Mouse (Mus musculus) gastrocnemius, adult 2 months (tissue): ENCODE measurements around the gene Gm1604a. TPM values are rescaled to one million over a fixed set of nuclear protein-coding genes. Genes with fewer than 3 reads are reported as not detected.
"Not testable (repeated sequence)": the region's sequence is repeated elsewhere in the genome, so short reads cannot be mapped to it uniquely, and the experiment has no call there.

Source experiments
- DNase-seq: peaks from one replicate; pipeline ENCODE4 v3.0.0; 2022
- H3K27ac ChIP-seq: fragments of 200-600 bp; 2 replicates; pipeline ENCODE4 v1.8.1; 2022; ENCODE audit warnings: mild to moderate bottlenecking
- H3K4me3 ChIP-seq: fragments of 200-600 bp; 2 replicates; pipeline ENCODE4 v1.8.1; 2022; ENCODE audit warnings: mild to moderate bottlenecking, moderate library complexity
- intact Hi-C: fragments of 180-260 bp; cut with DNase I; formaldehyde crosslinking; loops from one replicate; pipeline ENCODE4 v1.15.1; 2025
- long read RNA-seq, 2 experiments: library from polyadenylated mRNA; stranded (forward); transcript quantifications; one replicate each; pipeline ENCODE4 v2.0.0; 2021
- total RNA-seq, 2 experiments: library from RNA; stranded (reverse); gene quantifications; 2 replicates each; pipeline ENCODE4 v1.2.3; 2021

Gene Gm1604a
- not detected for total RNA-seq
- long read RNA-seq, experiment 1 = 0 reads
- long read RNA-seq, experiment 2, partial matches to known transcripts = 0 of 1 reads
- long read RNA-seq, experiment 2, other reads (novel, unspliced or antisense) = 1 of 1 reads

GRCm38 (mm10) chr17:7025257-7025656 lies at the start of gene Gm1604a:
TSS of gene Gm1604a (plus strand) at chr17:7025568.
- H3K27ac ChIP-seq, intact Hi-C loops: not testable (repeated sequence)
- DNase-seq = peak; percentile 10
- H3K4me3 ChIP-seq = peak within 1 kb of the TSS; percentile 50

- Histone ChIP-seq H3K4me3 (peak within 1 kb of the TSS; percentile 71), H3K27ac (peak within 1 kb of the TSS; percentile 88)
- peak; percentile 84 for DNase-seq
- intact Hi-C loops = not testable (repeated sequence)
Measured at GRCm38 (mm10) chr17:6978287-6979248, 46.8 kb upstream of the Gm1604a start, which contains the start of gene Gm49721. TSS of gene Gm49721 (plus strand) at chr17:6978904.

GRCm38 (mm10) chr17:6979380-6979779 lies 46.0 kb upstream of the Gm1604a start:
- intact Hi-C loops = not testable (repeated sequence)
- Histone ChIP-seq H3K4me3 (peak overlapping the region; percentile 71), H3K27ac (peak overlapping the region; percentile 88)
- DNase-seq = peak; percentile 42

GRCm38 (mm10) chr17:6980144-6980543 lies 45.2 kb upstream of the Gm1604a start:
- peak overlapping the region; percentile 35 for H3K4me3 ChIP-seq
- intact Hi-C loops, DNase-seq: not testable (repeated sequence)
- 0 out of 2 replicates have a peak overlapping the region, but pooled peaks have one; percentile 51 for H3K27ac ChIP-seq

GRCm38 (mm10) chr17:6986118-6986517 lies 39.2 kb upstream of the Gm1604a start:
- H3K4me3 ChIP-seq, DNase-seq, intact Hi-C loops, H3K27ac ChIP-seq: not testable (repeated sequence)

GRCm38 (mm10) chr17:6995504-6995903 lies 29.9 kb upstream of the Gm1604a start:
- DNase-seq, H3K27ac ChIP-seq, H3K4me3 ChIP-seq, intact Hi-C loops: not testable (repeated sequence)

GRCm38 (mm10) chr17:6996826-6997225 lies 28.5 kb upstream of the Gm1604a start:
- DNase-seq, intact Hi-C loops, H3K4me3 ChIP-seq: not testable (repeated sequence)

GRCm38 (mm10) chr17:6997778-6998490 lies 27.4 kb upstream of the Gm1604a start:
- H3K27ac ChIP-seq, intact Hi-C loops, H3K4me3 ChIP-seq, DNase-seq: not testable (repeated sequence)

More at GRCm38 (mm10) chr17:6996826-6997225, 28.5 kb upstream of the Gm1604a start:
- not testable (repeated sequence) for H3K27ac ChIP-seq

- H3K27ac ChIP-seq, H3K4me3 ChIP-seq, DNase-seq, intact Hi-C loops: not testable (repeated sequence)
Measured at GRCm38 (mm10) chr17:7001790-7002585, 23.4 kb upstream of the Gm1604a start.

- intact Hi-C loops, DNase-seq, H3K27ac ChIP-seq, H3K4me3 ChIP-seq: not testable (repeated sequence)
Measured at GRCm38 (mm10) chr17:7003392-7003791, 22.0 kb upstream of the Gm1604a start.

- intact Hi-C loops, DNase-seq, H3K27ac ChIP-seq, H3K4me3 ChIP-seq: not testable (repeated sequence)
Measured at GRCm38 (mm10) chr17:7005646-7006045, 19.7 kb upstream of the Gm1604a start.

GRCm38 (mm10) chr17:7008885-7009284 lies 16.5 kb upstream of the Gm1604a start:
- intact Hi-C loops = not testable (repeated sequence)

GRCm38 (mm10) chr17:7009440-7009839 lies 15.9 kb upstream of the Gm1604a start:
- DNase-seq, H3K27ac ChIP-seq, H3K4me3 ChIP-seq, intact Hi-C loops: not testable (repeated sequence)

More at GRCm38 (mm10) chr17:7008885-7009284, 16.5 kb upstream of the Gm1604a start:
- DNase-seq, H3K27ac ChIP-seq, H3K4me3 ChIP-seq: not testable (repeated sequence)

- DNase-seq, intact Hi-C loops, H3K4me3 ChIP-seq, H3K27ac ChIP-seq: not testable (repeated sequence)
Measured at GRCm38 (mm10) chr17:7009901-7010300, 15.5 kb upstream of the Gm1604a start.

GRCm38 (mm10) chr17:7014190-7014589 lies 11.2 kb upstream of the Gm1604a start:
- H3K4me3 ChIP-seq, DNase-seq, H3K27ac ChIP-seq, intact Hi-C loops: not testable (repeated sequence)

GRCm38 (mm10) chr17:7025764-7026346 lies 487 bp downstream of the Gm1604a start:
- intact Hi-C loops, H3K4me3 ChIP-seq, H3K27ac ChIP-seq, DNase-seq: not testable (repeated sequence)

GRCm38 (mm10) chr17:7030204-7030603 lies 4.8 kb downstream of the Gm1604a start:
- H3K4me3 ChIP-seq, H3K27ac ChIP-seq, intact Hi-C loops, DNase-seq: not testable (repeated sequence)
